Mouse (Mus musculus) heart, embryonic 16.5 days (tissue): Measurements from ENCODE around the gene Cipc. TPM values are rescaled to one million over a fixed set of nuclear protein-coding genes. Genes with fewer than 3 reads are reported as not detected.

Experiments
- ATAC-seq: fragments of 200-750 bp; cut with Nextera tagmentation; replicated peaks from 2 replicates; pipeline ENCODE4 v1.8.0; 2017; ENCODE audit warnings: moderate number of reproducible peaks; ENCODE audit not compliant: insufficient read depth, low FRiP score; ENCODE audit errors: extremely low read depth
- H3K27ac ChIP-seq: fragments of 300-500 bp; sonication (generic); 2 replicates; pipeline ENCODE4 v1.5.1; 2014; ENCODE audit warnings: mild to moderate bottlenecking, low read length, control low read depth, moderate library complexity
- H3K27me3 ChIP-seq: fragments of 300-500 bp; sonication (generic); 2 replicates; pipeline ENCODE4 v1.6.1; 2014; ENCODE audit warnings: low read length, mixed read lengths; ENCODE audit not compliant: control insufficient read depth, insufficient read depth
- H3K36me3 ChIP-seq: fragments of 300-500 bp; sonication (generic); 2 replicates; pipeline ENCODE4 v1.6.1; 2014; ENCODE audit not compliant: control insufficient read depth, insufficient read depth
- H3K4me1 ChIP-seq: fragments of 300-500 bp; sonication (generic); 2 replicates; pipeline ENCODE4 v1.6.1; 2014; ENCODE audit warnings: low read length, mixed read lengths; ENCODE audit not compliant: control insufficient read depth, insufficient read depth
- H3K4me2 ChIP-seq: fragments of 300-500 bp; sonication (generic); 2 replicates; pipeline ENCODE4 v1.6.1; 2014; ENCODE audit warnings: low read depth, mild to moderate bottlenecking, control low read depth, low read length
- H3K4me3 ChIP-seq: fragments of 300-500 bp; sonication (generic); 2 replicates; pipeline ENCODE4 v1.5.1; 2014; ENCODE audit warnings: mild to moderate bottlenecking, control low read depth, low read length
- H3K9ac ChIP-seq: fragments of 300-500 bp; sonication (generic); 2 replicates; pipeline ENCODE4 v1.6.1; 2014; ENCODE audit warnings: low read length, control low read depth
- H3K9me3 ChIP-seq: fragments of 300-500 bp; sonication (generic); replicated peaks from 2 replicates; pipeline ENCODE4 v1.6.1; 2016; ENCODE audit warnings: low read length; ENCODE audit not compliant: control insufficient read depth
- WGBS: fragments of 180-500 bp; shearing (Covaris S2); extraction: QIAGEN DNeasy Blood & Tissue Kit; methylation state at CpG from one replicate; pipeline ENCODE4 v1.1.7; 2014; 5-methylcytosine and 5-hydroxymethylcytosine counted together
- polyA plus RNA-seq: library from polyadenylated mRNA; unstranded; fragments of >200 nt; fragmentation: Nextera tagmentation; extraction: Ambion mirVana; gene quantifications from 2 replicates; pipeline ENCODE4 v1.2.1, GENCODE M21; 2015

The Cipc gene
- polyA plus RNA-seq, 1 experiment from 2014 or later = 25.9 TPM

DNA sequence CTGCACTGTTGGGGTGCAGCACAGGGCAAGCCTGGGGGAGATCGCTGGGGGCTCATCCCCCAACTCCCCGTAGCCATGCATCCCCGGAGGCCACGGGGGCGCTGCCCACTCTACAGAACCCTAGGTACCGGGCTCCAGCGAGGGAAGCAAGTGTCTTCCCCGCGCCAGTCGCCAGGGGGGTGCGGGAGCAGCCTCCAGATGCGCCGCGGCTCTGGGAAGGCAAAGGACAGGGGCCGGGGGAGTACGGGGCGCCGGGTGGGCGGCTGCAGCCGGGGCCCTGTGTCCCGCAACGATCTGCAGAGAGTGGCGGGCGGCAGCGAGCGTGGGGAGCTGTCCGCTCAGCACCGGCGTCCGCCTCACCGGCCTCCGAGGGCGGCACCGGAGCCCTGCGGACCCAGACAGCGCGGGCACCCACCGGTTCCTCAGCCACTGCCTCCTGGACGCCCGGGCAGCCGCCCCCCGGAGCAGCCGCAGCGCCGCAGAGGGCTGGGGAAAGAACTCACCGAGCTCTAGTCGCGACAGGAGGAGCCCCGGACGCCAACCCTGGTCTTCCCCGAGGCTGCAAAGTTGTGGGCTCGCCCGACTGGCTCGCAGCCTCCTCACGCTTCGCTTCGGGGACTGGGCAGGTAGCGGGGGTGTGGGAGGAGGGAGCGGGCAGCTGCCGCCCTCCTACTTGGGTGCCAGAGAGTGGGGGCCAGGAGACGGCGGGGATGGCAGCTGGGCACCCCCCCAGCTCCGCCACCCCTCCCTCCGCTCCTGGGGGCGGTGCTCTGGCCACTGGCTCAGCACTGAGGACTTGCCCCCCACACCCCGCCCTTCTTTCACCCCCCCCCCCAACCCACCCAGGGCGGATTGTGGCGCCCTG is 43.3 kb downstream of the Cipc start, which contains the start of gene Zdhhc22:
TSS of gene Zdhhc22 (minus strand) at position 541 of the 865 bp plus-strand sequence.
- no peaks in the 10 kb centered on the region for H3K36me3 ChIP-seq
- H3K9ac ChIP-seq = no peak within 1 kb of the TSS
- peaks cover 60% of the 10 kb centered on the region for H3K27me3 ChIP-seq
- no peaks in the 10 kb centered on the region for H3K9me3 ChIP-seq
- no peak within 1 kb of the TSS for H3K27ac ChIP-seq
- H3K4me3 ChIP-seq = peak within 1 kb of the TSS; percentile 21
- peak within 1 kb of the TSS; percentile 44 for H3K4me2 ChIP-seq
- ATAC-seq = 0 out of 2 replicates have a peak, but pooled peaks have one; percentile 33
- 2% methylated on average over 67 of the region's 68 CpGs for WGBS
- peaks cover 7% of the 10 kb centered on the region for H3K4me1 ChIP-seq

- WGBS = 28% methylated on average over 2 of the region's 2 CpGs
- Histone ChIP-seq H3K27ac (no peak overlapping the region), H3K4me3 (no peak overlapping the region), H3K9me3 (no peaks in the 10 kb centered on the region), H3K36me3 (no peaks in the 10 kb centered on the region), H3K9ac (no peak overlapping the region), H3K4me2 (no peak overlapping the region), H3K4me1 (peaks cover 7% of the 10 kb centered on the region), H3K27me3 (peaks cover 56% of the 10 kb centered on the region)
- ATAC-seq = no peak
Measured at GRCm38 (mm10) chr12:86990755-86991110, 43.9 kb downstream of the Cipc start.

DNA sequence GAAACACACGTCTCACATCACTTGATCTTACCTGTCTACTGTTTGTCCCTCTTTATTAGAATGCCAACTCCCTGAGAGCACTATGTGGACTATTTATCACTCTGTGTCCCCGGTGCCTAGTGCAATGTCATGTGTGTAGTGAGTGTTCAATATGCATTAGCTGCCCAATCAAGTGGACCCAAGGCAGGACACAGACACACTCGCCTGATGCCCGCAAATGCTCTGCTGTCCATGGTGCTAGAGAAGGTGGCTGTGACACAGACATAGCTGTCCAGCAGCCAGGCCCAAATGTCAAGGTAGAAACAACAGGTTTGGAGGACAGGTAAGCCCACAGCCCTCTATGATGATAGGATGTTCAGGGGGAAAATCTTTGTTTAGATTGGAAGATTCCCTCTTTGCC is 47.3 kb downstream of the Cipc start:
- Histone ChIP-seq H3K36me3 (no peaks in the 10 kb centered on the region), H3K9me3 (0 out of 2 replicates have a peak, but pooled peaks cover 2% of the 10 kb centered on the region), H3K27me3 (peaks cover 30% of the 10 kb centered on the region), H3K4me2 (no peak overlapping the region), H3K4me1 (peaks cover 9% of the 10 kb centered on the region), H3K9ac (no peak overlapping the region), H3K27ac (no peak overlapping the region), H3K4me3 (no peak overlapping the region)
- no peak for ATAC-seq
- 32% methylated on average over 4 of the region's 4 CpGs for WGBS

DNA sequence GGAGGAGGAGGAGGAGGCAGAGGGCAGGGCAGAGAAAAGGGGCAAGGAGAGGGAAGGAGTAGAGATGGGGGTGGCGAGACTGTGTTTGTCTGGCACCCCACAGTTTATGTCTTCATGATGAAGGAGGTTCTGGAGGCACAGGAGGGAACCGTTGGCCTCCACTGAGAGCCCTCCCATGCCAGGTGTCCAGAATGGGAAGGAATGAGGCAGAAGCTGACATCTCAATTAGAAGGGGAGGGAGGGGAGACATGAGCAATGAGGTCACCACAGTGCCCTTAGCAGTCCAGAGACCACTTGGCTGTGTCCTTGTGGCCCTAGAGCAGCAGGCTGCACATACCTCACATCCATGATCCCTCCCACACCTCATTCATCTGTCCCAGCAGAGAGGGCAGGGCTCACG is 47.9 kb downstream of the Cipc start:
- H3K27ac ChIP-seq = no peak overlapping the region
- H3K9ac ChIP-seq = no peak overlapping the region
- H3K9me3 ChIP-seq = 0 out of 2 replicates have a peak, but pooled peaks cover 2% of the 10 kb centered on the region
- peaks cover 12% of the 10 kb centered on the region for H3K4me1 ChIP-seq
- peaks cover 24% of the 10 kb centered on the region for H3K27me3 ChIP-seq
- H3K36me3 ChIP-seq = no peaks in the 10 kb centered on the region
- ATAC-seq = no peak
- WGBS = 62% methylated on average over 3 of the region's 3 CpGs
- H3K4me3 ChIP-seq = no peak overlapping the region
- no peak overlapping the region for H3K4me2 ChIP-seq

GRCm38 (mm10) chr12:86995931-86996330 is 49.1 kb downstream of the Cipc start:
- Histone ChIP-seq H3K9me3 (0 out of 2 replicates have a peak, but pooled peaks cover 2% of the 10 kb centered on the region), H3K4me2 (no peak overlapping the region), H3K4me1 (peaks cover 12% of the 10 kb centered on the region), H3K36me3 (no peaks in the 10 kb centered on the region), H3K9ac (no peak overlapping the region), H3K4me3 (no peak overlapping the region), H3K27ac (no peak overlapping the region), H3K27me3 (peaks cover 13% of the 10 kb centered on the region)
- 67% methylated on average over 6 of the region's 6 CpGs for WGBS
- ATAC-seq = no peak

GRCm38 (mm10) chr12:86998699-86999098 is 51.9 kb downstream of the Cipc start:
- Histone ChIP-seq H3K4me3 (no peak overlapping the region), H3K27ac (peak overlapping the region; percentile 85), H3K9me3 (0 out of 2 replicates have a peak, but pooled peaks cover 2% of the 10 kb centered on the region), H3K4me2 (no peak overlapping the region), H3K4me1 (peaks cover 12% of the 10 kb centered on the region), H3K9ac (no peak overlapping the region), H3K36me3 (no peaks in the 10 kb centered on the region), H3K27me3 (no peaks in the 10 kb centered on the region; the same call in none of the 2 replicates)
- no peak for ATAC-seq
- 82% methylated on average over 4 of the region's 4 CpGs for WGBS

- no peak overlapping the region for H3K9ac ChIP-seq
- peak; percentile 82 for ATAC-seq
- H3K4me3 ChIP-seq = no peak overlapping the region
- H3K9me3 ChIP-seq = 0 out of 2 replicates have a peak, but pooled peaks cover 2% of the 10 kb centered on the region
- H3K4me2 ChIP-seq = no peak overlapping the region; the same call in 1 of the 2 replicates
- H3K27me3 ChIP-seq = no peaks in the 10 kb centered on the region; the same call in 1 of the 2 replicates
- H3K4me1 ChIP-seq = peaks cover 12% of the 10 kb centered on the region
- 34% methylated on average over 10 of the region's 10 CpGs for WGBS
- peak overlapping the region; percentile 88 for H3K27ac ChIP-seq
- no peaks in the 10 kb centered on the region for H3K36me3 ChIP-seq
Measured at GRCm38 (mm10) chr12:86999283-86999820, 52.5 kb downstream of the Cipc start.

GRCm38 (mm10) chr12:87000151-87000839 is 53.5 kb downstream of the Cipc start:
- 32% methylated on average over 5 of the region's 5 CpGs for WGBS
- Histone ChIP-seq H3K27ac (peak overlapping the region; percentile 88), H3K4me2 (peak overlapping the region; percentile 49), H3K9ac (peak overlapping the region; percentile 49), H3K36me3 (no peaks in the 10 kb centered on the region), H3K27me3 (no peaks in the 10 kb centered on the region; the same call in 1 of the 2 replicates), H3K4me1 (peaks cover 12% of the 10 kb centered on the region), H3K9me3 (0 out of 2 replicates have a peak, but pooled peaks cover 2% of the 10 kb centered on the region), H3K4me3 (no peak overlapping the region)
- ATAC-seq = 0 out of 2 replicates have a peak, but pooled peaks have one; percentile 7
